Comparison of ENCODE assay signal across 24 mouse cellular contexts in the genomic region with DNA sequence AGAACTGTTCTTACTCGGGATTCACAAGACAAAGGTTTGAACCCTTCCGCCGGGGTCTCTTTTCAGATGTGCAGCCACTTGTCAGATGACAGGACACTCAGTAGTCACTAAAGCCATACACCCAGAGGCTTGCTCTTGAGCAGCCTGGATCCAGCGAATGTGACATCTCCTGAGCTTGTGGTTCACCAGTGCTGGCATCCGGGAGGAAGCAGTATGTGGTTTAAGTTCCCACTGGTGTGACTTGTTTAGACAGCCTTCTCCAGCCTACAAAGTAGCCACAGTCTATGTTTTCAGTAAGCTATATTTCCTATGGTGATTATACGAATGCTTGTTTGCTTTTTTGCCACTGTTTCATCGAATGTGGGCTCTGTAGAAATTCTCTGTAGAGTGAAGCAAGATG.
"Had no signal": no experiment of that assay in that cellular context is flagged by ENCODE, and none has a peak within 500 bp of the region (broad histone marks: within the 10 kb centered on the region; RNA-seq: fewer than 3 reads in every experiment).

No protein-coding gene starts in this region.

- H3K27ac ChIP-seq: gastrocnemius, adult 2 months; heart, adult 2 months; heart, embryonic 10.5 days; hindbrain, embryonic 13.5 days; hindbrain, embryonic 15.5 days; intestine, embryonic 15.5 days; limb, embryonic 10.5 days; limb, embryonic 12.5 days had no signal

- H3K36me3 ChIP-seq: heart, embryonic 10.5 days; heart, embryonic 12.5 days; hindbrain, embryonic 13.5 days; hindbrain, embryonic 15.5 days; intestine, embryonic 15.5 days; limb, embryonic 10.5 days; limb, embryonic 12.5 days had no signal

- ATAC-seq: inflammation-experienced regulatory T-cells, adult 6 months; intestine, embryonic 15.5 days; intestine, postnatal 0 days had no signal

- H3K27me3 ChIP-seq: heart, embryonic 12.5 days; hindbrain, embryonic 15.5 days; intestine, embryonic 15.5 days; limb, embryonic 12.5 days had no signal

- H3K9ac ChIP-seq: heart, embryonic 12.5 days; hindbrain, embryonic 13.5 days; hindbrain, embryonic 15.5 days; intestine, embryonic 15.5 days; limb, embryonic 12.5 days had no signal

- H3K9me3 ChIP-seq: heart, embryonic 10.5 days; heart, embryonic 12.5 days; hindbrain, embryonic 13.5 days; hindbrain, embryonic 15.5 days; intestine, embryonic 15.5 days; limb, embryonic 10.5 days; limb, embryonic 12.5 days had no signal

- H3K4me2 ChIP-seq: heart, embryonic 12.5 days; hindbrain, embryonic 13.5 days; hindbrain, embryonic 15.5 days; intestine, embryonic 15.5 days; limb, embryonic 12.5 days; liver, embryonic 11.5 days had no signal

- H3K4me3 ChIP-seq: gastrocnemius, adult 2 months; heart, adult 2 months; heart, embryonic 10.5 days; heart, embryonic 12.5 days; hindbrain, embryonic 13.5 days; hindbrain, embryonic 15.5 days; intestine, embryonic 15.5 days; limb, embryonic 10.5 days; limb, embryonic 12.5 days had no signal

- DNase-seq: gastrocnemius, adult 2 months; gastrocnemius, postnatal 10 days; gastrocnemius, postnatal 25 days; heart, adult 11 months; heart, adult 2 months; heart, postnatal 10 days; heart, postnatal 4 days; kidney, adult 18-20 months; kidney, adult 8-10 months; kidney, postnatal 10 days; kidney, postnatal 25 days; layer of hippocampus, adult 9-11 months; layer of hippocampus, postnatal 36 days; liver had no signal
